Mouse (Mus musculus) brain, embryonic 18.5 days (tissue): ENCODE measurements at regions not wholly inside any gene's neighbourhood (a gene's known extent, or its start where the extent isn't known, plus 50 kb on each side); places are given as distances from the start of the nearest gene placed in this dataset.

Experiments used
- DNase-seq: peaks from one replicate; pipeline ENCODE4 v3.0.0-alpha.2; 2012; ENCODE audit warnings: low read depth, low spot score

DNA sequence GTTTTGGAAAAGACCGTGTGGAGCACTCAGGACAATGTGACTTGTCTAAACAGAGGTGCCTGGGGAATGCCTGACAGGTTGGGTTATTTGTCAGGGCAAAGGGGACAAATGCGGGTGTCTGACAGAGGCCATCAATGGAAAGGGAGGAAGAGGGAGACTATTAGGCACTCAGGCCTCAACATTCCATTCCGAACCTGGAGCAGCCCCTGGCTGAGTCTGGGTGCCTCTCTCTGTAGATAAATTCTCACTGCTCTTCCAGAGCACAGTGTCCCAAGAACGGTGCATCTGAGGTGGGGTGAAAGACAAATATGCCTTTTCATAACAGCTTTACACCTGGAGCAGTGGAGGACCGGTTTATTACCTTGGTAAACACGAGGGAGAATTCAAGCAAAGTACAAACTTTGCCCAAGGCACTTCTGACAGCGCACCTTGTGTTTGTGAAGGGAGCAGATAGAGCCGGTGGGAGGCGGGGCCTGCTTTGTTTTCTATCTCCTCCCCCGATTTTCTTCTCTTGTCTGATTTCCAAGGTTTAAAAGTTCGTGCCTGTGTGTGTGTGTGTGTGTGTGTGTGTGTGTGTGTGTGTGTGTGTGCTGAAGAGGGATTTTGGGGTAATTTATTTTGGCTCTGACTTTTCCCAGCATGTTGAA is 68.4 kb upstream of the Bcl6 start:
- no peak for DNase-seq

DNA sequence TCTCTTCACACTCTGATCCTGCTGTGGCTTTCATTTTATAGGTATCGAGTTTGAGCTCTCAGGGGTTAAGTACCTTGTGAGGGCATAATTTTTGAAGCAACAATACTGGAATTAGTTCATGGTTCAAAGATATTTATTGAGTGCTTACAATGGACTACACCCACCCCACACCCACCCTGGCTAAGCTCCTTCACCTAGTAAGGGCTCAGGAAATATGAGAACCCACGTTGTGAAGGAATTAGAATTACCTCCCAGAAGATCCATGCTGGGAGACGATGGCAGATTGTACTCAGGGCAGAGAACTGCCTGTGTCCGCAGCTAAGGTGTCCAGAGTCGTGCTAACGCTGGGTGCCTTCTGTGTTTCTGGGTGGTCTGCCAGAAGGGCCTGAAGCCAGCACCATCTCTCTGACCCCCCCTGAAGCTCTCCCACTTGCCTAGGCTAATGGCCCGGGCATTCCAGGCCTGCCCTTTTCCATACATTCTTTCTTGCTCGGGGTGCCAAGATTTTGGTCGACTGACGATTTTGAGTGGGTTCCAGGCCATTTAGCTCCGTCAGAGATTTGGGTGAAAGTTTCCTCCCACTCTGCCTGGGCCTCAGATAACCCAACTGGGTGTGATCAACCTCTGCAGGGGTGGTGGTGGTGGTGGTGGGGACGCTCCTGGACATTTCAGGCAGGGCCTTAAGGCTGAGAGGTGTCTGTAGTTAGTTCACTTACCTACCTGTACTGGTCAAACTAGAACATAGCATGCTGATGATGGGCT is 67.7 kb upstream of the Bcl6 start:
- no peak for DNase-seq

DNA sequence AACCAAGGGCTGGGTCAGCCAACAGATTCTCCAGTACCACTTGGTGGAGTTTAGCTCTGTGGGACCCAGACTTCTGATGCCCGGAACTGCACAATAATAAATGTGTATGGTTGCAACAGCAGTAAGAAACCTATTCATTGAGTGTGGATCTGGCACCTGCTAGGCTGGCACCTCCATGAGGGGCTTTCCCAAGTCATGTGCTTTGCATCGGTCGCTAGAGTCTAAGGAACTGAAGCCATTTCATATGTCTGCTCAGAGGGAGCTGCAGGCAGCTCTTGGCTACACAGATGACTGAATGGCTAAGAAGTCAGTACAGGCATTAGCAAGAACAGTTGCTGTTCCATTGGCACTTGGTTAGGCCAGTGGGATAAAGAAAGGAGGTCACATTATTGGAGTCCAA is 65.6 kb upstream of the Bcl6 start:
- no peak for DNase-seq

DNA sequence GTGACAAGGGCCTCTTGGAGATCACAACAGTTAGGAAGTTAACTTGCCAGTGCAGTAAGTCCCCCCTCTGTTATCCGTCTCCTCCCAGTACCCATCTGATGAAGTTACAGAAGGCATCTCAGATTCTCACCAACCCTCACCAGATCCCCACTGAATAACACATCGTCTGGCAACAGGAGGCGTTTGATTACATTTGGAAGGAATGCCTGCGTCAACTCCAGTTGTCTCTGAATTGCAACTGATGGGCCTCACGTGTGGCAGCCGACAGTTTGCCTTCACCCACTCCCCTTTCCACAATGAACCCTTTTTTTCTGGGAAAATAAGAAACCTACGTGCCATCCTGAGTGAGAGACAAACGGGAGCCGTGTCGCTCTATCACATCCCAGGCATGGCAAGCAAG is 64.8 kb upstream of the Bcl6 start:
- peak; percentile 20 for DNase-seq

DNA sequence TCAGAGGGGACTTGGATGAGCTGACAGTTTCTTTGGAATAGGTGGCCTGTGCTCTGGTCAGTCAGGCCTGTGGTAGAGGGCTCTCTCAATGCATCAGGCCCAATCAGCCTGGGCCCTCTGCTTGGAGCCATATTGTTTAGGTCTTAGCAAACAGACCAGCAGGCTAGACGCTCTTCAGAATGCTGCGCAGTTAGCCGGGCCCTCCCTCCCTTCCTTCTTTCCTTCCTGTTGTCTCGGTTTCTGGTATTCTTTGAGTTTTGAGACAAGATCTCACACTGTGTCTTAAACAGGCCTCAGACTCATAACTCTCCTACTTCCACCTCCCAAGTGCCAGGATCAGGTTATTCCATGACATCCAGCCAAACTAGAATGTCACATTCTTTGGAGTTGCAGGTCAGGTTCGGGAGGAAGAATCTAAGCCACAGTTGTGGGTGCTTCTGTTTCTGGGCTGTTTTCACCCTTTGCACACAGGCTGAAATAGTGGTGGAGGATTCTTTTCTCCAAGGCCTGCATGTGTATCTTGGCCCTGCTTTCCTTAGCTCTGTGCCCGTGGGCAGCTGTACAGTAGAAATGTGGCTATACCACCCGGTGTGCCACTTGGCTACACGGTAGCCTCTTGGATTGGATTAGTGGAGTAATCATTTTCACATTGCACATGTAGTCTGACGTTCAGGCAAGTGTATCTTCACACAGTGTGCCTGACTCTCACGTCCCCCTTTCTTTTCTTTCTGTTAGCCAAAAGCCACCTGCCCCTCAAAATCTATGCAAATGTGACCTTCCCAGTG is 62.4 kb upstream of the Bcl6 start:
- no peak for DNase-seq

DNA sequence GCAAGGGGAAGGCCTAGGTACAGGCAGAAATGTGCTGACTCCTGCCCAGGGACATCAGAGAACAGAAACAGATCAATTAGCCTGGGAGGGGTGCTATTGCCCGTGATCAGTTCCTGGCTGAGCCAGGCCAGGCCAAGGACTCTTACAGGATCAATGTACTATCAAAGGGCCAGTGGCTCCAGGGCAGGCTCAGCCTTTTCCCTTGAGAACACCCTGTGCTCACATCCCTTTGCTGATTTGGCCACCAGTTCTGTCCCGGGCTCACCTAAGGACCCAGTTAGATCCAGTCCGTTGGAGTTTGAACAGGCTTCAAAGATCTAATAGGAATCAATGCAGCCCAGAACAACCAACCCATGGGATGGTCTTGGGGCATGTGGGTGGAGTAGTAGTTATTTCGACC is 55.1 kb upstream of the Bcl6 start:
- no peak for DNase-seq

DNA sequence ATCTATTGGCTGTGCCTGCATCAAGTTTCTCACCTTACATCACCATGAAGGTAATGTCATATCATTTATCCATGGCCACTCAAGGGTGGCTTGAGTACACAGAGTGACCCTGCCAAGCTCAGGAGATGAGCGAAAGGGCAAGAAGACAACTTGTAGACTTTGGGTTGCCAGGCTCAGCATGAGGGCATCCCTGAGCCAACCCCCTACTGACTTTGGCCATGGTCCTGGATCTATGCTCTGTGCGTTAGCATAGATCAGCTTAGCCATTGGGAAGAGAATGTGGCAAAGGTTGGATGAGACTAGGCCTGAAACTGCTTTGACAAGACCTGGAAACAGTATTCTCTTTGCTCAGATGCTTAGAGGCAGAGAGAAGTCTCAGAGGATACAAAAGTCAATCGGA is 54.3 kb upstream of the Bcl6 start:
- no peak for DNase-seq

DNA sequence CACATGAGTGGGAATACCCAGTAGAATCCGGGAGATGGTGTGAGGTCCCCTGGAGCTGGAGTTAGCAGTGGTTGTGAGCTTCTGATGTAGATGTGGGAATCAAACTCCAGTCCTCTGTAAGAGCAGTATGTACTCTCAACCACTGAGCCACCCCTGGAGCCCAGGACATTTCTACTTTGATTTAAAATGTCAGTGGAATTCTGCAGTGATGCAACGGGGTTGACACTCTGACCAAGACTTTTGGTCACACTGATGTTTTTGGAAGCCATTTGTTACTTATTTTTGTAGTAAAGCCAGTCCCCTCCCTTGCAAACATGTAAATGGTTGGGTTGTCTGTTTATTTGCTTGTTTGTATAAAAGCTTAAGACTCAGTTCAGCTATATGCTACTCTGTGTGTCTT is 53.6 kb upstream of the Bcl6 start:
- no peak for DNase-seq

DNA sequence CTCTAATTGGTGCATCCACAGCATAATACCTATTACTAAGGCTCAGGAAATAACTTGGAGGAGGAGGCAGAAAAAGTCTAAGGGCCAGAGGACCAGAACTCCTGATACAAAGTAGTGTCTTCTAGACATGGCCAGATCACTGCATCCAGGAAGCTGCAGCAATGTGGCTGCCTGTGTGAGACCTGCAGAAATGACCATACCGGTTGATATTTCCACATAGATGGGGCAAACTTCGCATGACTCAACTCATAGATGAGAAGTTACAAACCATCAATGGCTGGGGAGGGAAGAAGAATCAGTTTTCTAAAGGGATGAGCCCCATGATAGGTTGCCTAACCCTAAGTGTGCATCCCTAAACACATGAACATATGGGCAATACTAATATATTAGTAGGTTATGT is 52.8 kb upstream of the Bcl6 start:
- DNase-seq: no peak

DNA sequence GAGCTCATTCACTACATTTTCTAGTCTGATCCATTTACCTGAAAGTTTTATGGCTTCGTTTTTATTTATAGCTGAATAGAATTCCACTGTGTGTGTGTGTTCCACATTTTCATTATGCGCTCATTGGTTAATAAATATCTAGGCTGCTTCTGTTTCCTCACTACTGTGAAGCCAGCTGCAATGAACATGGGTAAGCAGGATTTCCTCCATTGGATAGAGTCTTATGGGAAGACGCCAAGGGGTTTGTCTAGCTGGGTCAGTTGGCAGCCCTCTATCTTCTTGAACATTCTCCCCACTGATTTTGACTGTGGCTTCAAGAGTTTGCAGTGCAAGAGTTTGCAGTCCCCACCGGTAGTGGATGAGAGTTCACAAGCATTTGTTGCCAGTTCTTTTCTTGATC is 51.1 kb upstream of the Bcl6 start:
- no peak for DNase-seq
